Mouse (Mus musculus) cerebellum, adult 11 months (tissue): ENCODE measurements around the gene Pole2.

Experiments used
- DNase-seq: peaks from one replicate; pipeline ENCODE4 v3.0.0; 2022

Pole2 gene

DNA sequence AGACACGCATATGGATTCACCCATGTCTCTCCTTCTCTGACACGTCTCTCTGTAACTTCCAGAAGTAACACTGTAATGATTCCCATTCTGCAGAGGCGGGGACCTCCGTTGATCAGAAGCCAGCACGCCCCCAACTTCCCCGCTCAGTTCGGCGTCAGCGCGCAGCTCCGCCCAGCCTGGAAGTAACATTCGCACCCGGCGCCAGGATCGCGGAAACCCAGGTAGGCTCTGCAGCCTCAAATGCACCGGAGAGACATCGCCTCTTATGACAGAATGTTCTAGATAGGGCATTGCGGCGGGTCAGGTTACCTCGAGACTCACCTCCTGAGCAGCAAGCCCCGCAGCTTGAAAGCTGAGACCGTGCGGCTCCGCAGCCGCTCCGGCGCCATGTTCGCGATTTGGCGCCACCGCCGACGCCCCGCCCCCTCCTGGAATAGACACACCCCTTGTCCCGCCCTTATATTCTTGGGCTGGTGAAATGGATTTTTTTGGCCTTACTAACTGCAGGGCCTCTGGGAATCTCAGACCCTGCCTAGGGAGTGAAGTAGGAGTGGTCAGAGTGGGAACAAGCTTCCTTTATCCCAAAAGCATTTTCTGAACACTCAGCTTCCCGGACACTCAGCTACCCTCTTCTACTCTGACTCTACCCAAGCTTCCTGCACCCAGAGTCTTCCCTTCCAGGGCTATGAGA, at the start of gene Pole2:
Gene Pole2 (minus strand): TSS at position 420 of the 691 bp plus-strand sequence.
- peak; percentile 78 for DNase-seq

DNA sequence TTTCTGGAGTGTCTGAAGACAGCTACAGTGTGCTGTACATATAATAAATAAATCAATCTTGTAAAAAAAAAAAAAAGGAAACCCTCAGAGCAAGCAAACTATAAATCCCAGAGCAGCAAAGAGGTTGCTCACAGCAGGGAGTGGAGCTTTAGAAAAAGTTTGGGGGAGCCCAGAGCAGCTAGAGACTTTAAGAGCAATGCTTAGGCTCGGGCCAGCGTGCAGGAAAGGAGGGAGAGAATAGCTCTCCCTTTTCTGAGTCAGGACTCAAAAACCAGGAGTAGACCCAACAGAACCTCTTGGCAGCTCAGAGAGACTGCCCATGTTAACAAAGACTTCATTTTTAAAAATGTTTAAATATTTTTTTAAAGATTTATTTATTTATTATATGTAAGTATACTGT, 41.0 kb upstream of the Pole2 start:
- no peak for DNase-seq

DNA sequence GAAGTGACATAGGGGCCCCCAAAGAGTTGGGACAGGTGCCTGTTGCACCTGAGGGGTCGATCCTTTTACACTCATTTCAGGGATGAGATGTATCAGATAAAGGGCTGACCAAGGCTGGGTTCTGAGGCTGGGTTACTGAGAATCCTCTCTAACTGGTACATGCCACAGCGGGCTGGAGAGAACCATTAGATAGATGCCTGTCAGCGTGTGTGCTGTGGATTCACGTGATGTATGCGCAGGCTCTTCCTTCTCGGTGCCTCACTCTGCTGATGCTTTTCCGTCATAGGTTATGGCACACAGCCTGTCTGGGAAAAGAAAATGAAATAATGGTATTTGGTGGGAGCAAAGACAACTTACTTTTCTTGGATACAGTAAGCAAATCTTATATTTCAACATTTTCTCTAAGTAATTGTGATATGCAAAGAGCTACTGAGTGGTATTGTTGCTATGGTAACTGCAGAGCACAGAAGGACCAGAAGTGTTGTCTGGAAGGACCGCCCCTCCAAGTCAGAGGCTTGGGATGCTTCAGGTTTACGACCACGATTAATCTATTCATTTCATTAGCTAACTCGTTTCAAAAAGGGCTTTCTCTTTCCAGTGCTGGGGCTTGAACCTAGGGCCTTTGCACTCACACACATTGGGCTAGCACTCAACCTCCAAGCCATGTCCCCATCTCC, 40.1 kb upstream of the Pole2 start:
- no peak for DNase-seq

DNA sequence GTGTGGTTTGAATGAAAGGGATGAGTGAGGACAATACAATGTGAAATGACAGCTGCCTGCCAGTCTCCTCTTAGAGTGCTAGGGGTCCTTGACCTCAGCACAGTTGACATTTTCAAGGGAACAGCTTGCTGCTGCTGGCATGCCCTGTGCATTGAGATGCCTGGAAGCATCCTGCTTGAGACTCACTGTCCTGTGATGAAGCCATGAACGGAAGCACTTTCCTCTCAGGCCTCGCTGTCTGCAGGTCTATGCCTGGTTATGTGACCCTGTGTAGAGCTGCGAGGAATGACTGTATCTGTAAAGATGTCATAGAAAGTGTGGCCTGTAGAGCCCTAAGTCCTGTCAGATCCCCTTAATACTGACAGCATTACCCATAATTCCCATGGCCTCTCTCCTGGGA, 37.0 kb upstream of the Pole2 start:
- no peak for DNase-seq

DNA sequence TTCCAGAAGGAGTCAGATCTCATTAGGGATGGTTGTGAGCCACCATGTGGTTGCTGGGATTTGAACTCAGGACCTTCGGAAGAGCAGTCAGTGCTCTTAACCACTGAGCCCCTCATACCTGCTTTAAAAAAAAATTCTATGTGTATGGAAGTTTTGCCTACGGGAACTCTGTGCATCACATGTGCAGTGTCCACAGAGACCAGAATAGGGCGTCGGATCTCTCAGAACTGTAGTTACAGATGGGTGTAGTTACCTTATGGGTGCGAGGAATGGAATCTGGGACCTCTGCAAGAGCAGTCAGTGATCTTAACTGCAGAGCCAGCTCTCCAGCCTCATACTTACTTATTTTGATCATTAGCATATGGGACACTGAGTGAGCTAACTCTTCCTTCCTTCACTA, 34.3 kb upstream of the Pole2 start:
- DNase-seq = no peak

DNA sequence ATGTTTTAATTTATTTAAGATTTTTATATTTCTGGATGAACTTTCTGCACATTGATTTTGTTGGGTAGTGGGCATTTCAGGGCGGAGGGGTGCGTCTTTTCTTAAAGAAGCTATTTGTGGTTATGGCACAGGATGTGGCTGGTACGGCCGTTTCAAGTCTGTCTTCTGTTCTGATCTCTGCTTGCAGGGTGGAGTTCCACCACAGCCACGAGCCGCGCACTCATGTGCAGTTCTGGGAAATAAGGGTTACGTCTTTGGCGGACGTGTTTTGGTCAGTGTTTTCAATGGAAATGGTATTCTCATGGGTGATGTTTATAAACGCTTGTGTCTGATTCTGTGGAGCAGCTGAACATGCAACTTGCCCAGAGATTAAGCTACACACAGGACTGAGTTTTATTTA, 29.8 kb upstream of the Pole2 start:
- no peak for DNase-seq

DNA sequence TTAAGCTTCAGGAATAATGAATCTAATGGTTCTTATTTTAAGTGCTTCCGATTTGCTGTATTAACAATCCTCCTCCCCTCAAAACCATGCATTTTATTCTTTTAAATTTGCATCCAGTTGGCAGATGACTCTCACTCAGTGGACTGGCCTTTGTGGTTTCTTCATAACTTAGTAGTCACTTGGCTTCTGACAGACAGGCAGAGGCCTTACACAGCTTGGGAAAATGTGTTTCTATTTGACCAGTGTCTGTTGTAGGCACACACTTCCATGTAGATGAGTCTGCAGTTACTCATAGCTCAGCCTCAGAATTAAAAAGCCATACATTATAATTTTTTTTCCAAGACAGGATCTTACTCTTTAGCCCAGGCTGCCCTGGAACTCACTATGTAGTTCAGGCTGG, 25.8 kb upstream of the Pole2 start:
- DNase-seq = no peak

DNA sequence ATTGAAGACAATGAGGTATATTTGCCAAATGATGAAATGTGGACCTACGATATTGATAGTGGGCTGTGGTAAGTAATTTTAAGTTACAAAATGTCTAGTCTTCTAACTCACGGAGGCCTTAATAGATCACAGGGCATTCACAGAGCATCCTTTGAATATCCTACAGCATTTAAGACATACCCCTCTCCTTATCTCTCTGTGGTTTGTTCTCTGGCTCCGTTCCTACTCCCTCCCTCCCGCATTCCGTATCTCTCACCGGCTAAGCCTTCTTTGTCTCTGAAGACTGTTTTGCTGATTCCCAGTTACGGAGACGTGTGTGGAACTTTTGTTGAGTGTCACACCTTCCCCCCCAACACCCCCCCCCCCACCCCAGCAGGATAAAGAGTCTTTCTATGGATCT, 22.8 kb upstream of the Pole2 start:
- DNase-seq = no peak

DNA sequence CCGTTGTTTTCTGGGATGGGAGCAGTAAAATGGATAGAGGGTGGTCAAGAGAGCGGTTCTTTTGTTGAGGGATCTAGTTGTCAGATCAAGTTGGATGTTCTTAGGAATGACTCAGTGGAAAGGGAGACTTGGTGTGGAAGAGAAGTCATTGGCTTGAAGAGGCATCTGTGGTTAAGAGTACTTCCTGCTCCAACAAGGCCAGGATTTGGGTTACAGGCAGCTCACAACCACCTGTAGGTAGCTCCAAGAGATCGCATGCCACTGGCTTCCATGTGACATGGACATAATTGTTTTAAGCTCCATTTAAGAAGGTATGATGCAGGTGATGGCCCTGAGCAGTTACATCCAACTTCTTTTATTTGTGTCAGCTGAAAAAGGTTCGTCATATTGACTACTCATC, 21.8 kb upstream of the Pole2 start:
- DNase-seq = no peak

DNA sequence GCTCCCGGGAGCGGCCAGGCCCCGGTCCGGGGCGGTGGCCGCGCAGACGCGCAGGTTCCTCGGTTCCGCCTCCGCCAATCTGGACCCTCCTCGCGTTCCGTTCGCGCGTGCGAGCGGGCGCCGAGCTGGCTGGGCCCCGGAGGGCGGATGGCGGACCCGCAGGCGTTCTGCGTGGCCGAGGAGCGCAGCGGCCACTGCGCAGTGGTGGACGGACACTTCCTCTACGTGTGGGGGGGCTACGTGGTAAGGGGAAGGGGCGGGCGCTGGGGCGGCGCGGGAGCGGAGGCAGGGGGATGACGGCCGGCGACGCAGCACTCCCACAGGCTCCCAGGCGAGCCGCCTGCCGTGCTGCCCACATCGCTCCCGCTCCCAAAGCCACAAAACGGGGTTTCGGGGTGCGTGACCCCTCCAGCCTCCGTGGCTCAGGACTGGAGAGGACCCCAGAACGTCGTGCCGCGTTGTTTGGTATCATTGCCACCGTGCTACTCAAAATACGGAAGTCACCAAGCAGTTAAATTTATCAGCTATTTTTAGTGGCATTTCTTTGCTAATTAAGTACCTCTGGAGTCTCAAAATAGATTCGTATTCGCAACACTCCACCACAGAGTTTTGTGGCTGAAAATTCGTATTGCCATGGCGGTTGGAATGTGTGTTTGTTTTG, 13.9 kb upstream of the Pole2 start:
- peak; percentile 72 for DNase-seq

DNA sequence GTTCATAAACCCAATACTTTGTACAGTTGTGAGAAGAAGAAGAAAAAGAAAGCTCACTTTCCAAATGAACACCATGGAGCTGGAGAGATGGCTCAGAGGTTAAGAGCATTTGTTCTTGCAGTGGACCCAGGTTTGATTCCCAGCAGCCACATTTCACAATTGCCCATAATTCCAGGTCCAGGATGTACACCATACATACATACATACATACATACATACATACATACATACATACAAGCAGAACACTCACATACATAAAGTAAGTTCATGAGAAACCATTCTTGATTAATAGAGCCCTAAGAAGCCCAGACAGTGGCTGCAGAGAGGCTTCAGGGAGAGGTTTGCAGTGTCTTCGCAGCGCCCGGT, 13.4 kb upstream of the Pole2 start:
- no peak for DNase-seq

DNA sequence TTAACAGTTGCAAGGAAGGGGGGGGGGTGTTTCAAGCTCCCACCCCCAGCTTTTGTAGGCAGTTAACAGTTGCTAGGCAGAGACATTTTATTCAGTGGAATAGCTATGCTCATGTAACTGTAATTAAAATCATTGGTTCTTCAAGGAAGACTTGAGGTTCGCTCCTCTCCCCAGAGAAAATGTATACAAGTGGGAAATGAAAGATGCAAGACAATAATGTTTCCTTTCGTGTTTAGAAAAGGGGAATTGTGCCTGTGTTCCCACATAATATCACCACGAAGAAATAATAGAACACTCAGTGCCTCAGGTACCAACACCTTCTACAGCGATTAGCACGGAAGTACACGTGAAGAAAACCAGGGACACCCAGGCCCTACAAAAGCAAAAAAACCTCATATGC, 12.9 kb upstream of the Pole2 start, which contains the start of gene Klhdc1:
Gene Klhdc1 (plus strand): TSS at position 301 of the 400 bp plus-strand sequence.
- no peak for DNase-seq

DNA sequence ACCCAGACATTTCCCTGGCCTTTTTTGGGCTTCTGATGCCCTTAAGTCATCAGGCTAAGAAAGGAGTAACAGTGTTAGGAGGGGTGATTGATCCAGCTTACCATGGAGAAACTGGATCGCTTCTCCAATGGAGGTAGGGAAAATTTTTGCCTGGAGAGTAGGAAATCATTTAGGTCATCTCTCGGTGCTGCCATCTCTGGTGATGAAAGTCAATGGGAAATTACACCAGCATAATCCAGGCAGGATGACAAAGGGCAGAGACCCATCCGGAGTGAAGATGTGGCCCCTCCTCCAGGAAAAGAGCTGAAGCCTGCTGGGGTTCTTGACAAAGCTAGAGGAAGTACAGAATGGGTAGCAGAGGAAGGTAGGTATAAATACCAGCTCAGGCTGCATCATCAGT, 10.3 kb upstream of the Pole2 start:
- no peak for DNase-seq

DNA sequence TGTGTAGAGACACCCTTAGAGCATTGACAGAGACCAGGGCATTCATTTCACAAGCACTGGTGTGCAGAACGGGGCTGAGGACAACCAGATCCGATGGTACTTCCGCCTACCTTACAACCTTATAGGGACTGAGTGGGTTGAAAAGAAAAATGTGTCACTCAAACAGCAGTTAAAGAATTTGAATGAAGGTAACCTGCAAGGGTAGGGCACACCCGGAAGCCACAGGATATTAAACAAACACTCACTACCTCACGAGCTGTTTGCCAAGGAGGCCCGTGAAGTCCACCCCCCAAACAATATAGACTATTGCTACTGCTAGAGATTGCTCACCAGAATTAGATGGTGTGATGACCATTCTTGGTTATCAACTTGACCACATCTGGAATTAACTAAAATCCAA, 7.8 kb upstream of the Pole2 start:
- DNase-seq = no peak

DNA sequence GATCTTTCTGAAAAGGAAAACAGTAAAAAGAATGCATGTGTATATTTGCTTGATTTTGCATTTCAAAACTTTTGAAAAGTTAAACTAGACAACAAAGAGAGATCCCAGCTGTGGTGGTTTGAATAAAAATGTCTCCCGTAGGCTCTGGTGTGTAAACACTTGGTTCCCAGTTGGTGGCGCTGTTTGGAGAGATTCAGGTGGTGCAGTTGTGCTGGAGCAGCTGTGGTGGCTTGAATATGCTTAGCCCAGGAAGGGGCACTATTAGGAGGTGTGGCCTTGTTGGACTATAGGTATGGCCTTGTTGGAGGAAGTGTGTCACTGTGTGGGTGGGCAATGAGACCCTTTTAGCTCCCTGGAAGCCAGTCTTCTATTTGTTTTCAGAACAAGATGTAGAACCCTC, 1.3 kb upstream of the Pole2 start:
- no peak for DNase-seq

DNA sequence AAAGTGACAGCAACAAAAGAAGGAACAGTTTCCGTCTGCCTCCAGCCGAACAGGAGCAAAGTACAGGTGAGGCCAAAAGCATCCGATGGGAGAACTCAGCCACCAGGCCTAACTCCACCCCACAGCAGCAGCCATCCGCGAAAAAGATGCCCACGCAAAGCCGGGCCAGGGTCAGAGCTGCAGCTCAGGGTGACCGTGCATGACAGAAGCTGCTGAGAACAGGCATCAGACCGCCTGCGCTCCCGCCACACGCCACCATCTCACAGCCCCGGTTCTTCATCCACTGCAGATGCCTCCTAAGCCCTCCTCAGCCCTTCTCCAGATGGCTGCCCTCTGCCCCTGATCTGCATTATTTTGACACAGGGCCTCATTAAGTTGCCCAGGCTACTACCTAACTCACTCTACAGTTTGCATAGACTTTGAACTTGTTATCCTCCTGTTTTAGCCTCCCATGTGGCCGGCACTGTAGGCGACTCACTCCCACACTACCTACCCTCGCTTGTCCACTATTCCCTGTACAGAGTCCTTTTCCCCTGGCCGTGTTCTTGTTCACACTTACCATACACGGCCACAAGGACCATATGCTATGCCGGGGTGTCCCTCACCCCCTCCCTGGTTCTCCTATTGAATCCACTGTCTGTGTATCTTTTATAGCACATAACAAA, 7.2 kb downstream of the Pole2 start:
- DNase-seq = no peak

DNA sequence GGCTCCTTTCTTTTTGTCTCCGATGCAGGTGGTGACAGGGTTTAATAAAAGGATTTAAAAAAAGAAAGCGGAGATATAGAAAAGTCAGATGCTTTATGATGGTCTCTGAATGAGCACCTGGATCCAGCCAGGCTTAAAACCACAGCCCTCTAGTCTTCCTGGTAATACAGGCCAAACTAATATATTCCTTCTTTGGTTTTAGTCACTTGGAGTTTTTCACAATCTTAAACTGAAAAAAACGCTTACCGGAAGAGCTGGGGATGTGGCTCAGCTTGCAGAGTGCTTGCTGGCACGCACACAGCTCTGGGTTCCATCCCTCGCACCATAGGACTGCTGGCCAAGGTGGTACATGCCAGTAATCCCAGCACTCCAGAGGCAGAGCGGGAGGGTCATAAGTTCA, 11.4 kb downstream of the Pole2 start:
- no peak for DNase-seq

DNA sequence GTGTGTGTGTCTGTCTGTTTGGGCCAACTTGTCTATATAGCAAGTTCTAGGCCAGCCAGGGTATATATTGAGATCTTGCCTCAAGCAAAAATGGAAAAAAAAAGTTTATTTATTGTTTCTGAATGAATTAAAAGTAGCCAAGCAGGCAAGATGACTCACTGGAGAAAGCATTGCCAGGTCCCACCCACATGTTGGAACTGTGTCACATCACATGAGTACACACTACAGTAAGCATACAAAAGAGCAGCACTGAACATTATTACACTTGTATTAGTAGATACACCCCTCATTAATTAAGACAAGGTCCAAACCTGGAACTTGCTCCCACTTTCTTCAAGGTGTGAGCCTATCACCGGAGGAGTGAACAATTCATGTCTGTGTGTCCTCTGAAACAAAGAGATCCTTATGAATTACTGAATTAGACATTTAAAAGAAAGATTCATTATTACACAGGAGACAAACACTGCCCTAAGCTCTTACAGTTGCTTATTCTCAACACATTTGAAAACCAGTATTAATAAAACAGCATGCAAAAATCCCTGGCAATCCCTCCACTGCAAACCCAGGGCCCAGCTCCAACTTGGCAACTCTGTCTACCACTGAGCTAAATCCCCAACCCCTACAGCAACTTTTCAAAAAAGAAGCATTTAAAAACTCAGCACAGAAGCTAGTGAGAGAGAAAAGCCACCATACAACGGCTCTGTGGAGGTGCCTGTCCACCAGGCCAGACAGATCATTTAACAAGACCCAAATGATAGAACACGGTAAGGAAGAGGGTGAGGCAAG, 12.8 kb downstream of the Pole2 start:
- no peak for DNase-seq

DNA sequence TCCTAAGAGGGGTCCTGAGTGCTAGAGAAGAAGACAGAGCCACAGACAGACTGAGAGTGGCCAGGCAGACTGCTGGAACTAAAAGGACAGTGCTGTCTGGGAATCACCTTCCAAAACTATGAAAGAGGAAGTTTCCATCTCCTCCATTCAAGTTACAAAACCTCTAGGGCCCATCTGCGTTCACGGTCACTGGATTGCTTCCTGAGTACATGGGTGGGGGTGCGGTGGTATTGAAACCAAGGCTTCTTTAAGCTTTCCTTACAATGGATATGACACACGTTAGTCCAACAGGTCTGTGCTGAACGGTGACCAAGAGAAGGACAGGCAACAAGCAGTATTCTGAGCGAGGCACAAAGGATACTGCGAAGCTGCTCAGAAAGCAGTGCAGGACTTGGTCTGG, 13.6 kb downstream of the Pole2 start:
- DNase-seq = no peak

DNA sequence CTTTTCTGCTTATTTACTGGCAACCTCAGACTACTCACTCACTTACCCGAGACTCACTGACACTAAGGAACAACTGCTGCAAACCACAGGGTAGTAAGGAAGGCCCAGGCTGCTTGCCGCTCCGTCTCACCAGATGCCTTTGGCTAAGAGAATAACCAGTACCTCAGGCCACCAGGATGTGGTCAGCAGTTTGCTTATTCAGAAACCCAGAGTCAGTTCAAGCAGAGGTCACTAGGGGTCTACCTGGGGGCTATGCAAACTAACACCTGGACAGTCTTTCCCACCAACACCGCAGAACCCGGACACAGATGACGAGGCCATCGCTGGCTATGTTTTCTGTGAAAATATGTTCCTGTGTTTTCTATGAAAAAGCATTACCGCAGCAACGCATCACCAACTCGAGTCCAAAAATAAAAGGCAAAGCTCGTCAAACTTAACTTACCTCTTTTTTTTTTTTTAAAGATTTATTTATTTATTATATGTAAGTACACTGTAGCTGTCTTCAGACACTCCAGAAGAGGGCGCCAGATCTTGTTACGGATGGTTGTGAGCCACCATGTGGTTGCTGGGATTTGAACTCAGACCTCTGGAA, 14.7 kb downstream of the Pole2 start:
- no peak for DNase-seq

DNA sequence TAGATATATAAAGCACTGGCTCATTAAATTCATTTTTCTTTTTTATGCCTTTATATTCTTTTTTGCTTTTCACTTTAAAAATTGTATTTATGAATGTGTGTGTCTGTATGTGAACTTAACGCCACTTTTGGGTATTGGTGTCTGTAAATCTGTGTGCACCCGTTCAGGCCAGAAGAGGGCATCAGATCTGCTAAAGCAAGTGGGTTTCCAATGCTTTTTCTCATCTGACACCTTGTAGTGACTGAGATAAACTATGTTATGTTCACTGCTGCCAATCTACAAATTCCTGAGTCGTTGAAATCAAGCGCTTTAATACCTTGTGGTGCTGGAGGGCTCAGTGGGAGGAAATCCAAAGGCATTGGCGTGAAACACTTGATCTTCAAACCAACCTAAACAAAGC, 16.9 kb downstream of the Pole2 start:
- DNase-seq = no peak
